Mouse (Mus musculus): ENCODE data around the gene Col5a1.

- TF ChIP-seq CTCF (conservative IDR thresholded peaks at IDR 0.05; ENCODE audit: low read length) (peak; percentile 16), POU5F1 (IDR thresholded peaks at IDR 0.05; ENCODE audit: borderline replicate concordance, low read length) (no peak), NANOG (IDR thresholded peaks at IDR 0.05; ENCODE audit: borderline replicate concordance, low read length) (no peak)
Measured at GRCm38 (mm10) chr2:27983884-27984283, 97.7 kb downstream of the Col5a1 start.
